Mouse (Mus musculus) intestine, embryonic 15.5 days (tissue): ENCODE measurements around the gene Ndufc2. TPM values are rescaled to one million over a fixed set of nuclear protein-coding genes. Genes with fewer than 3 reads are reported as not detected.
"Not testable (repeated sequence)": the region's sequence is repeated elsewhere in the genome, so short reads cannot be mapped to it uniquely, and the experiment has no call there.

Experiments used
- ATAC-seq: fragments of 200-750 bp; cut with Nextera tagmentation; 2 replicates; pipeline ENCODE4 v1.8.0; 2017; ENCODE audit warnings: moderate TSS enrichment, moderate library complexity
- H3K27ac ChIP-seq: fragments of 300-500 bp; sonication (generic); 2 replicates; pipeline ENCODE4 v1.5.1; 2015; ENCODE audit warnings: mild to moderate bottlenecking, inconsistent platforms
- H3K27me3 ChIP-seq: fragments of 300-500 bp; sonication (generic); replicated peaks from 2 replicates; pipeline ENCODE4 v1.6.1; 2015; ENCODE audit warnings: inconsistent platforms
- H3K36me3 ChIP-seq: fragments of 300-500 bp; sonication (generic); 2 replicates; pipeline ENCODE4 v1.6.1; 2015; ENCODE audit warnings: inconsistent platforms
- H3K4me1 ChIP-seq: fragments of 300-500 bp; sonication (generic); replicated peaks from 2 replicates; pipeline ENCODE4 v1.6.1; 2015; ENCODE audit warnings: inconsistent platforms
- H3K4me2 ChIP-seq: fragments of 300-500 bp; sonication (generic); replicated peaks from 2 replicates; pipeline ENCODE4 v1.6.1; 2015; ENCODE audit warnings: mild to moderate bottlenecking, inconsistent platforms
- H3K4me3 ChIP-seq: fragments of 300-500 bp; sonication (generic); replicated peaks from 2 replicates; pipeline ENCODE4 v1.5.1; 2015; ENCODE audit warnings: inconsistent platforms
- H3K9ac ChIP-seq: fragments of 300-500 bp; sonication (generic); 2 replicates; pipeline ENCODE4 v1.6.1; 2015; ENCODE audit warnings: inconsistent platforms
- H3K9me3 ChIP-seq: fragments of 300-500 bp; sonication (generic); 2 replicates; pipeline ENCODE4 v1.6.1; 2016; ENCODE audit warnings: inconsistent platforms
- WGBS: fragments of 180-500 bp; shearing (Covaris S2); methylation state at CpG from one replicate; pipeline ENCODE4 v1.1.7; 2015; 5-methylcytosine and 5-hydroxymethylcytosine counted together
- polyA plus RNA-seq: library from polyadenylated mRNA; unstranded; fragments of >200 nt; fragmentation: Nextera tagmentation; extraction: Ambion mirVana; gene quantifications from 2 replicates; pipeline ENCODE4 v1.2.1, GENCODE M21; 2015

Ndufc2 gene
- polyA plus RNA-seq, 1 experiment from 2014 or later = 444 TPM

- no peak for ATAC-seq
- no peaks in the 10 kb centered on the region for H3K27me3 ChIP-seq
- no peak within 1 kb of the TSS for H3K4me2 ChIP-seq
- H3K9me3 ChIP-seq = no peaks in the 10 kb centered on the region
- WGBS = 79% methylated on average over 25 of the region's 25 CpGs
- no peak within 1 kb of the TSS for H3K9ac ChIP-seq
- H3K27ac ChIP-seq = no peak within 1 kb of the TSS
- H3K36me3 ChIP-seq = no peaks in the 10 kb centered on the region
- H3K4me1 ChIP-seq = 0 out of 2 replicates have a peak, but pooled peaks cover 4% of the 10 kb centered on the region
- H3K4me3 ChIP-seq = no peak within 1 kb of the TSS
Measured at GRCm38 (mm10) chr7:97416906-97417777, 17.3 kb downstream of the Ndufc2 start, which contains the start of gene Thrsp. TSS of gene Thrsp (minus strand) at chr7:97417730.

- Histone ChIP-seq H3K4me3 (no peak overlapping the region), H3K9ac (no peak overlapping the region), H3K27me3 (no peaks in the 10 kb centered on the region), H3K4me1 (0 out of 2 replicates have a peak, but pooled peaks cover 4% of the 10 kb centered on the region), H3K9me3 (no peaks in the 10 kb centered on the region), H3K36me3 (no peaks in the 10 kb centered on the region), H3K4me2 (no peak overlapping the region), H3K27ac (no peak overlapping the region)
- WGBS = 70% methylated on average over 5 of the region's 5 CpGs
- no peak for ATAC-seq
Measured at GRCm38 (mm10) chr7:97418717-97419116, 18.9 kb downstream of the Ndufc2 start.

- no peak overlapping the region for H3K27ac ChIP-seq
- H3K4me3 ChIP-seq = no peak overlapping the region
- no peak overlapping the region for H3K9ac ChIP-seq
- ATAC-seq = no peak
- H3K36me3 ChIP-seq = no peaks in the 10 kb centered on the region
- no peaks in the 10 kb centered on the region for H3K27me3 ChIP-seq
- H3K4me1 ChIP-seq = 0 out of 2 replicates have a peak, but pooled peaks cover 4% of the 10 kb centered on the region
- no peak overlapping the region for H3K4me2 ChIP-seq
- 75% methylated on average over 5 of the region's 5 CpGs for WGBS
- no peaks in the 10 kb centered on the region for H3K9me3 ChIP-seq
Measured at GRCm38 (mm10) chr7:97419163-97419562, 19.4 kb downstream of the Ndufc2 start.

- ATAC-seq = no peak
- Histone ChIP-seq H3K4me1 (0 out of 2 replicates have a peak, but pooled peaks cover 2% of the 10 kb centered on the region), H3K4me3 (no peak overlapping the region), H3K9ac (no peak overlapping the region), H3K27me3 (no peaks in the 10 kb centered on the region), H3K4me2 (no peak overlapping the region), H3K36me3 (no peaks in the 10 kb centered on the region), H3K27ac (no peak overlapping the region), H3K9me3 (no peaks in the 10 kb centered on the region)
- 53% methylated on average over 1 of the region's 1 CpGs for WGBS
Measured at GRCm38 (mm10) chr7:97420406-97420805, 20.6 kb downstream of the Ndufc2 start.

- Histone ChIP-seq H3K27me3 (no peaks in the 10 kb centered on the region), H3K4me3 (no peak overlapping the region), H3K9me3 (no peaks in the 10 kb centered on the region), H3K27ac (no peak overlapping the region), H3K4me2 (no peak overlapping the region), H3K4me1 (no peaks in the 10 kb centered on the region), H3K36me3 (no peaks in the 10 kb centered on the region), H3K9ac (no peak overlapping the region)
- no peak for ATAC-seq
- 76% methylated on average over 8 of the region's 8 CpGs for WGBS
Measured at GRCm38 (mm10) chr7:97420958-97421651, 21.3 kb downstream of the Ndufc2 start.

- Histone ChIP-seq H3K9me3 (no peaks in the 10 kb centered on the region), H3K27me3 (no peaks in the 10 kb centered on the region), H3K9ac (no peak overlapping the region), H3K4me3 (no peak overlapping the region), H3K4me2 (no peak overlapping the region), H3K27ac (no peak overlapping the region), H3K36me3 (no peaks in the 10 kb centered on the region), H3K4me1 (no peaks in the 10 kb centered on the region)
- WGBS = 56% methylated on average over 5 of the region's 5 CpGs
- ATAC-seq = no peak
Measured at GRCm38 (mm10) chr7:97423754-97424153, 24.0 kb downstream of the Ndufc2 start.

- peak; percentile 86 for ATAC-seq
- Histone ChIP-seq H3K4me1 (peaks cover 5% of the 10 kb centered on the region), H3K9ac (no peak overlapping the region), H3K27ac (no peak overlapping the region), H3K4me2 (no peak overlapping the region), H3K4me3 (no peak overlapping the region), H3K9me3 (no peaks in the 10 kb centered on the region), H3K36me3 (no peaks in the 10 kb centered on the region), H3K27me3 (no peaks in the 10 kb centered on the region)
- 7% methylated on average over 12 of the region's 12 CpGs for WGBS
Measured at GRCm38 (mm10) chr7:97424621-97425245, 24.9 kb downstream of the Ndufc2 start.

GRCm38 (mm10) chr7:97426566-97426965, 26.8 kb downstream of the Ndufc2 start:
- 64% methylated on average over 6 of the region's 6 CpGs for WGBS
- Histone ChIP-seq H3K27ac (no peak overlapping the region), H3K9me3 (no peaks in the 10 kb centered on the region), H3K4me2 (no peak overlapping the region), H3K9ac (no peak overlapping the region), H3K36me3 (no peaks in the 10 kb centered on the region), H3K4me3 (no peak overlapping the region), H3K27me3 (no peaks in the 10 kb centered on the region), H3K4me1 (peaks cover 11% of the 10 kb centered on the region)
- no peak for ATAC-seq

- 85% methylated on average over 6 of the region's 6 CpGs for WGBS
- H3K27me3 ChIP-seq = no peaks in the 10 kb centered on the region
- no peak overlapping the region for H3K27ac ChIP-seq
- H3K4me1 ChIP-seq = peaks cover 11% of the 10 kb centered on the region
- H3K4me3 ChIP-seq = no peak overlapping the region
- no peak for ATAC-seq
- no peaks in the 10 kb centered on the region for H3K9me3 ChIP-seq
- H3K36me3 ChIP-seq = no peaks in the 10 kb centered on the region
- no peak overlapping the region for H3K4me2 ChIP-seq
- no peak overlapping the region for H3K9ac ChIP-seq
Measured at GRCm38 (mm10) chr7:97427296-97427695, 27.5 kb downstream of the Ndufc2 start.

GRCm38 (mm10) chr7:97427778-97428420, 28.1 kb downstream of the Ndufc2 start:
- no peak overlapping the region for H3K9ac ChIP-seq
- H3K27me3 ChIP-seq = no peaks in the 10 kb centered on the region
- H3K9me3 ChIP-seq = no peaks in the 10 kb centered on the region
- H3K36me3 ChIP-seq = no peaks in the 10 kb centered on the region
- peaks cover 11% of the 10 kb centered on the region for H3K4me1 ChIP-seq
- H3K4me3 ChIP-seq = no peak overlapping the region
- no peak for ATAC-seq
- 69% methylated on average over 5 of the region's 5 CpGs for WGBS
- no peak overlapping the region for H3K4me2 ChIP-seq
- H3K27ac ChIP-seq = no peak overlapping the region

- 0 out of 2 replicates have a peak overlapping the region, but pooled peaks have one; percentile 14 for H3K4me2 ChIP-seq
- H3K27me3 ChIP-seq = no peaks in the 10 kb centered on the region
- H3K36me3 ChIP-seq = no peaks in the 10 kb centered on the region
- H3K9me3 ChIP-seq = no peaks in the 10 kb centered on the region
- H3K4me3 ChIP-seq = no peak overlapping the region
- 2% methylated on average over 5 of the region's 5 CpGs for WGBS
- ATAC-seq = peak; percentile 78
- peak overlapping the region; percentile 36 for H3K27ac ChIP-seq
- H3K4me1 ChIP-seq = peaks cover 11% of the 10 kb centered on the region
- no peak overlapping the region for H3K9ac ChIP-seq
Measured at GRCm38 (mm10) chr7:97429705-97430104, 29.9 kb downstream of the Ndufc2 start.

- not testable (repeated sequence) for H3K27ac ChIP-seq, H3K9ac ChIP-seq, H3K27me3 ChIP-seq, ATAC-seq, H3K36me3 ChIP-seq, H3K9me3 ChIP-seq, H3K4me3 ChIP-seq, H3K4me2 ChIP-seq
- H3K4me1 ChIP-seq = peaks cover 11% of the 10 kb centered on the region
- WGBS = 44% methylated on average over 3 of the region's 3 CpGs
Measured at GRCm38 (mm10) chr7:97433517-97433916, 33.7 kb downstream of the Ndufc2 start.
